Mouse (Mus musculus) adrenal gland, postnatal 4 days (tissue): ENCODE measurements around the gene 4921524J17Rik. TPM values are rescaled to one million over a fixed set of nuclear protein-coding genes. Genes with fewer than 3 reads are reported as not detected.

ENCODE experiments used
- DNase-seq, 2 experiments: peaks; one replicate each; pipeline ENCODE4 v3.0.0; 2021 to 2022; ENCODE audit warnings: low spot score in 2 of 2, mixed read lengths in 2 of 2
- total RNA-seq, 2 experiments: library from RNA; stranded (reverse); gene quantifications; 2 replicates each; pipeline ENCODE4 v1.2.3; 2021

Gene 4921524J17Rik
- total RNA-seq, 2 experiments from 2014 or later = 36.1 to 37.5 TPM

DNA sequence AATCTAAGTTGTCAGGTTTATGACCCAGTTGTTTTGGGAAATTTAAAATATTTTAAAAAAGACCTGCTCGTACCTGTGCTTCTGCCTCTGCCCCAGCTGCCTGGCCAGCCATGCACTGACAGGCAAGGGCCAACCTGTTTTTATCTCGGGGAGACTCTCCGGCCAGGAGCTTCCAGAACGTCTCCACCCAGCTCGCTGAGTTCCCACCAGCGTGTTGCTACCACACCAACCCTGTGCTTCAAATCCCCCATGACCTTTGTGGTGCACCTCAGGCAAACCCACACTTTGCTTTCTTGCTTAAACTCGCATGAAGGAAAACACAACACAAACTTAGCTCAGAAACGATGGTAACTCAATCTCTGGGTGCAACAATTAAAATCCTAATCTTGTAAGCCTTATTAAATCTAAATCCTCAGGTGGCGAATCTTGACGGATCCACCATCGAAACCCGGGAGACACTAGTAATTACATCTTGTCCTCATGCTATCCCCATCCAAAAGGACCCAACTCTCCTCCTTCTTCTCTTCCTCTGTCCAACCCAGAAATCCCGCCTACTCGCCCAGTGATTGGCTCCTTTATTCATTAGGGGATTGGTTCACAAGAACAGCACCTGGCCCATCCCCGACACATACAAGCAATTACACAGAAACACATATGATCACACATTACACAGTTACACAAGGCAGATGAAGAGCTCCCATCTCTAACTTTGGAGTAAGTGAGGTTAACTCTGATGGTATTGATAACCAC lies 13.5 kb upstream of the 4921524J17Rik start:
- DNase-seq = no peak

DNA sequence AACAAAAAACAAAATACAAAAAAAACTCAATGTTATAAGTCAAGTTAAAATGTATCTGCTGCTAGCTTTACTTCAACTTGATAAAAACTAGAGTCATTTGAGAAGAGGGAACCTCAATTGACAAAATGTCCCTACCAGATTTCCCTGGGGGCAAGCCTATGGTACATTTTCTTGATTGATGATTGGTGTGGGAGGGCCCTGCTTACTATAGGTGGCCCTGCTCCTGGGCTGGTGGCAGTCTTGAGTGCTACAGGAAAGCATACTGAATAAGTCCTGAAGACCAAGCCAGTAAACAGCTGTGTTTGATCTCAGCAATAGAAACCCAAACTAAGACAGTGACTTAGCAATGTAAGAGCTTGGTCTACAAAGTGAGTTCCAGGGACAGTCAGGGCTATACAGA lies 11.5 kb upstream of the 4921524J17Rik start:
- no peak for DNase-seq

DNA sequence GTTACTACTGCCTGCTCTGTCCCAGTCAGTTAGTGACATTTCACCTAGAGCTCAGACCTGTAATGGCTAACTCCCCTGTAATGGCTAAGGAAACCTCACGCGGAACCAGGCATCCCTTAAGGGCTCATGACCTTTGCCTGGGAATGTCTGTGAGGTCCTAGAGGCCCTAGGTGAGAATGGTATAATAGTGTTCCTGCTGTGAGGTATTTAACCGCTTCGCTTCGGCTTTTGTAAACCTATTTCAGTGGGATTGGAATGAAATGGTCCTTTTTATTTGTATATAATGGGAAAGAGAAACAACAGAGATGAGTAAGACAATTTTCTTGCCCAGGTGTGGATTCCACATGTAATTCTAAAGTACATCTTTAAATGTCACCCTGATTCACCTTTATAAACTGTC lies 8.9 kb upstream of the 4921524J17Rik start:
- no peak for DNase-seq

DNA sequence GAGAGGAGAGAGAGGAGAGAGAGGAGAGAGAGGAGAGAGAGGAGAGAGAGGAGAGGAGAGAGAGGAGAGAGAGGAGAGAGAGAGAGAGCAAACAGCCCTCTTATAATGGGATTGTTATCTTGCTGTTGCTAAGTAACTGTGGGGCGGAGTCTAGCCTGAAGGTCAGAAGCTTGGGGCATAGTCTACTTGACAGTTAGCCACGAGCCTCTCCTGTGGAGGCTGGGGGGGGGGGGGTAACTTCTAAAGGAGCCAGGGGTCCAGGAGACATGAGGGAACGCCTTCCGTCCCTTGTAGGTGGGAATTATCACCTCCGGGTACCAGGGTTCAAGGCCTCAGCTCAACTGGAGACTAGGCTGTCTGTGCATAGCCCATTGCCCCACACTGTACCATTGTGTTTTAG lies 3.1 kb upstream of the 4921524J17Rik start:
- DNase-seq = no peak

DNA sequence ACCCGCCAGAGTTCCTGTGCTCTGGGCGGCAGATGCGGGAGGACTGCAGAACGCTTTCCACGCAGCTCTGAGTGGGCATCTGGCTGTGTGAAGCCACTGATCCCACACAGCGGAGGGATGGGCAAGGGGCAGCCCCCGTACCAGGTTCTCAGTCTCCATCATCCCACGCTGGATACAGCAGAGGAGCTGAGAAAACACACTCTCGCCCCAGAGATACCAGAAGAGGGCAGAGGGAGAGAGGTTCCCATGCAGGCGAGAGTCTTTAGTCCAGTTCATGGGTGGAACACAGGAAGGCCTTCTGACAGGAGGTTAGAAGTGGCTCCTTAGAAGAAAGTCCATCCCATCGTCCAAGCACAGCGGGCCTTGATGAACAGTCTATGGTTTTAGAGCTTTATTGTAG lies 2.2 kb upstream of the 4921524J17Rik start:
- DNase-seq = no peak

DNA sequence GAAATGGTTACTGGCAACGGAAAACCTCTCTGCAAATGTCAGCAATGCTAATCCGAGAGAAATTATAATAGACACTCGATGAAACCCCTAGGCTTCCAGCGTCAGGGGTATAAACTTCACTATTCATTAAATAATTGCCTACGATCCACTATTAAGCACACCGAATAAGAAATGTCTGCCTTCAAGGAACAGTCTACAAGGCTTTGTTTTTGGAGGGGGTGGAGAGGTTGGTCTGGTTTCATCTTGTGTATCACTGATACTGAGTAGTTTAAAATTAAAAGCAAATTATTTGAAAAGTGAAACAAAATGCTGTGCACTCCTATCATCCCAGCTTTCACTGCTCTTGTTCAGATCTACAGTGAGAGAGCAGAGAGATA lies 372 bp upstream of the 4921524J17Rik start:
- DNase-seq = no peak

DNA sequence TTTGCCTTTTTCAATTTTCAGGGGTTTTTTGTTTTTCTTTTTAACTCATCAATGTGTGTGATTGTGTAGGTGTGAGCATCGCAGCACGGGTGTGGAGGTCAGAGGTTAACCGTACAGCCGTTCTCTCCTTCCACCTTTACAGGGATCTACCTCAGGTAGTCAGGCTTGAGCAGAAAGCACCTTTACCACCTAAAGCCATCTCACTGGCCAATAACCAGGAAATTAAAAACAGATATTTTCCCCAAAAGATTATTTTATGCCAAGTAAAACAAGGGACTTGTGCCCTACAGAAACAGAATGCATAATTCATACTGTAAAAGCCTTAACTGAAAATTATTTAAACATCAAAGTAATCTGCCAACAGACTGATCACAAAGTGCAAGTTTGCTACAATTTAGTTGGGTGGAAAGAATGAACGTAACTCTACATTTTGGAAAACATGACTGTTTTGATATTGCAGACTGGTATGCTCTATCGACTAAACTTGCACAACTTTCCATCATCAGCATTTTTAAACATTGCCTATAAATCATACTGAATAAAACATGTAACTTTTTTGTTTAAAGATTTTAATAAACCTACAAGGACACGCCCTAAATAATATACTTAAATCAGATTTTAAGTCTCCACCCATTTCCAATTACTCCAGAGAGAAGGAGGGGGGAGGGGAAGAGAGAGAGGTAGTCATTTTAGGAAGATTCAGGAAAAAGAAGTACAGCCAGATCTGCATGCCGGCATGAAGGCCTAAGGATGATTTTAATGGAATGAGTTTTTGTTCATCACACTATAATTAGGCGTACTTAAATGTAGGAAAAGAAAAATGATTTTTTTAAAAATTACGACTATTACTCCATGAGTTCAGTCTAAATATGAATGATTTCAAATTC lies 1.1 kb downstream of the 4921524J17Rik start:
- no peak for DNase-seq

DNA sequence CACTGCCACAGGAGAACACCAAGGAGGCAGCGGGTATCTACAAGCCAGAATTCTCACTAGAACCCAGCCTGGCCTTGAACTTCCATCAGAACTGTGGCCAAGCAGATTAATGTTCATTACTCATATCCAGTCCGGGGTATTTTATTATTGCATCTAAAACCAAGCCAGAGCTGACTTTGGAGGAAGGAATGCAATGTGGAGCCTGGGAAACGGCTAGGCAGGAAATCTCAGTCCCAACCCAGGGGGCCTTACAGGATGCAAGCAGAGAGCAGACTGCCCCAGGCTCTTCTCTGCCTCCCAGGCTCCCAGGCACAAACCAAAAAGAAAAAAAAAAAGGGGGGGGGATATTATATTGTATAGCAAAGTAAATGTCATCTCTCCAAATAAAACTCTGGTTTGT lies 1.8 kb downstream of the 4921524J17Rik start:
- DNase-seq = no peak

DNA sequence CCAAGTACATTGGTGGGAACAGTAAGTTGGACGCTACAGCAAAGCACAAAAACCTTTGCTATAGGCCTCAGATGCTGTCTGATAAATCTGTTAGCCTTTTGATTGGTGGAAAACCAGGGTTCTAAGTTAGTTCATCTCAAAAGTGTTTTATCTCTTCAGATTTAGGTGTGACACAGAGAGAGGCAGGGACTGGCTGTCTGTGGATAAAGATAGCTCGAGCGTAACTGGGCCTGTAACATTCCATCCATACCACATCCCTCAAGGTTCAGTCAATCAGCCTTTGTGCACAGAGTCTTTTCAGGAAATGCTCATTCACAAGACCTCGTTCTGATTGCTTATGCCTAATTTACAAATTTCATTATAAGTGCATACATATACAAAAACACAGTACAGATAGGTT lies 3.4 kb downstream of the 4921524J17Rik start:
- no peak for DNase-seq

DNA sequence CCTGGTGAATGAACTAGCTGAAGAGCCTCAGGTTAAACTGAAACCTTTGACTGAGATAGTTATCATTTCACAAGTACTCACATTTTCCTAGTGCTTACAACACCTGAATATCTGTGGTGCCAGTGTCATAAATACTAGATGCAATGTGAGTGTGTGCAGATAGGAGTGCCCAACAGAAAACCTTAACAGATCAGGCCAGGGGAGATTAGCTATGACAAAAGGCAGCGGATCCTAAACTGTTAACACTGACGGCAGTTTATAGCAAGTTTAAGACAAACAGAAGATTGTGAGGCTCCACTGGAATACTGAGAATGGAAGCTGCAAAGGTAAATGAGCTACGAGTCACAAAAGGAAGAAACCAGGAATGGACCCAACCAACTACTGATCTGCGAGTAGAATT lies 5.6 kb downstream of the 4921524J17Rik start:
- DNase-seq = no peak

DNA sequence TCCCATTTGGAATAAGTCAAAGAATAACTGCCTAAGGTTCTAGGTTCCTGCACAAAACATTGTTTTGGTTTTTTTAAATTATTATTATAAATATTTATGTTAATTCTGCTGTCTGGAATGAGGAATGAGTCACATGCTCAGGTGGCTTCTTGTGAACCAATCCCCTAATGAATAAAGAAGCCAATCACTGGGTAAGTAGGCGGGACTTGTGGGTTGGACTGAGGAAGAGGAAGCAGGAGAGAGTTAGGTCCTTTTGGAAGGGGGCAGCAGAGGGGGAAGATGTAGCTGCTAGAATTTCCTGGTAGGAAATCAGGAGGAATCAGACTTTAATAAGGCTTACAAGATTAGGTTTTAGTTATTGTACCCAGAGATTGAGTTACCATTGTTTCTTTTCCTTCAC lies 11.3 kb downstream of the 4921524J17Rik start:
- no peak for DNase-seq

DNA sequence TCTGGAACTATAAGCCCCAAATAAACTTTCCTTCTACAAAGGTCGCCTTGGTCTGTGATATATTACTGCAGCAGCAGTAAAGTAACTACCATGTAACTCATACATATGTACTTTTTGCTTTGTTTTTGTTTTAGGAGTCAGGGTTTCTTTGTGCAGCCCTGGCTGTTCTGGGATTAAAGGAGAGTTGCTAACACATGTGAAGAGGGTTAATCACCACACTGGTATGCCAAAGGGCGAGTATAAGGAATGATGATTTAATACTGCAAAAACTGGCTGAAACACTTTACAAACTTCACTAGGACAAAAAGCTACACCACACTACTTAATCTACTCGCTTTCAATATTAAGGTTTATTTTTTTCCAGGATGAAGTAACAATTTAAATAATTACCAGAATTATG lies 24.1 kb downstream of the 4921524J17Rik start:
- no peak for DNase-seq

DNA sequence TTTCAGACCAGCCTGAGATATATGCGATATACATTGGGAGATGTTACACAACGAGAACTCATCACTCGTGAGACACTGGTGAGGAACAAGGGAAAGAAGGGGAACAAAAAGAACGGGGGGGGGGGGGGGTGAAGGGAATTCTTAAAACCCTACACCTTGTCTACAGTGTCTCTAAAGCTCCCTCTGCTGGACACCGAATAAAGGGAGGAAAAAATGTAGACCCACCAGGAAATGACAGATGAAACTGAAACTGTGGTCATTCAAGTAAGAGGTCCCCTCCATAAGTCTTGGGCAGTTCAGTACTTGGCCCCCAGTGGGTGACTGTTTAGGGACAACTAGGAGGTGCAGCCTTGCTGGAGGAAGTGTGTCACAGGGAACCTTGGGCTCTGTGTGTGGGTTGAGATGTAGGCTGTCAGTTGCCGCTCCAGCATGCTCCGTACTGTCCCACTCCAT lies 24.6 kb downstream of the 4921524J17Rik start:
- no peak for DNase-seq

DNA sequence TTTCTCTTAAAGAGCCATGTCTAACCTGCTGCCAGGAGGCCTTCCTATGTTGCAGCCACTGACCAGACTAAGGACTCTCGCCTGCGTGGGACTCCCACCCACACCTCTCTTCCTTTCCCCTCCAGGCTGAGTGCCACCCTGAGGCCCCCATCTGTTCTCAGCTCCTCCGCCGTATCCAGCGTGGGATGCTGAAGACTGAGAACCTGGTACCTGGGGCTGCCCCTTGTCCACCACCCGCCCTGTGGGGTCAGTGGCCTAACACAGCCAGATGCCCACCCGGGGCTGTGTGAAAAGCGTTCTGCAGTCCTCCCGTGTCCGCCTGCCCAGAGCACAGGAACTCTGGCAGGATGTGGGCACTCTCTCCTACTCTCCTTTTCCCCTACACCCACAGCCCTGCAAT lies 26.7 kb downstream of the 4921524J17Rik start:
- no peak for DNase-seq

DNA sequence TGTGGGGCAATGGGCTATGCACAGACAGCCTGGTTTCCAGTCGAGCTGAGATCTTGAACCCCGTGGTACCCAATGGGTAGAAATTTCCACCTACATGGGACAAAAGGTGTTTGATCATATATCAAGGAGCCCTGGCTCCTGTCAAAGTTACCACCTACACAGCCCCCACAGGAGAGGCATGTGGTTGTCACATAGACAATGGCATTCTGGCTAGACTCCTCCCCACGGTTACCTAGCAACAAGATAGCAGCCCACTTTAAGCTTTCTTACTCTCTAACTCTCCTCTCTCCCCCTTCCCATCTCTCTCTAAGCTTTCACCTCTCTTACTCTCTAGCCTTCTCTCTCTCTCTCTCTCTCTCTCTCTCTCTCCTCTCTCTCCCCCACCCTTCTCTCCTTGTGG lies 27.2 kb downstream of the 4921524J17Rik start:
- no peak for DNase-seq

DNA sequence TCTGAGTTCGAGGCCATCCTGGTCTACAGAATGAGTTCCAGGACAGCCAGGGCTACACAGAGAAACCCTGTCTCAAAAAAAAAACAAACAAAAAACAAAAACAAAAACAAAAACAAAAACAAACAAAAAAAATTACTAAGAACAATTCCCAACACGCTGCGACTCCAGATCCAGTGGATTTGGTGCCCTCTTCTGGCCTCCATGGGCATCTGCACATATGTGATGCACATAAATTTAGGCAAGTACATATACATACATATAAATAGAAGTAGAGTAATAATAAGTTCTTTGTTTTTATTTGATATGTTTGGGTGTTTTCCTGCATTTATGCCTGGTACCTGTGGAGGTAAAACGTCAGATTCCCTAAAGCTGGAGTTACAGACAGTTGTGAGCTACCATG lies 34.1 kb downstream of the 4921524J17Rik start:
- DNase-seq = no peak

DNA sequence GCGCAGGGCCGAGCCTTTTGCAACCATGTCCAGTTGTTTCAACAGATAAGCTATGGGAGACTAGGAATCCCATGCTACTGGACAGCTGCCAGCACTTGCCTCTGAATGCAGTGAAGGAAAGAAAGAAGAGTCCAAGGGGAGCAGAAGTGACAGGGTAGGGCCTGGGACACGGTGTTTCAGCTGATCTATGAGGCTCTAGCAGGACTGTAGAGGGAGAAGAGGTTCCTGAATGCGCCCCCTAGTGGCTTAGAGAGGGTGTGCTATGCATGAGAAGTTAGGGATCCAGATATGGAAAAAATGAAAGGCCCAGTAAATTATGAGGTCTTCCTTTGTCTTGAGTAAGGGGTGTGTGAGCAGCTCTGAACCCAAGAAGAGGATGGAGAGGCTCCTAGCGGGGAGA lies 35.1 kb downstream of the 4921524J17Rik start:
- DNase-seq = peak; percentile 12 to 41

DNA sequence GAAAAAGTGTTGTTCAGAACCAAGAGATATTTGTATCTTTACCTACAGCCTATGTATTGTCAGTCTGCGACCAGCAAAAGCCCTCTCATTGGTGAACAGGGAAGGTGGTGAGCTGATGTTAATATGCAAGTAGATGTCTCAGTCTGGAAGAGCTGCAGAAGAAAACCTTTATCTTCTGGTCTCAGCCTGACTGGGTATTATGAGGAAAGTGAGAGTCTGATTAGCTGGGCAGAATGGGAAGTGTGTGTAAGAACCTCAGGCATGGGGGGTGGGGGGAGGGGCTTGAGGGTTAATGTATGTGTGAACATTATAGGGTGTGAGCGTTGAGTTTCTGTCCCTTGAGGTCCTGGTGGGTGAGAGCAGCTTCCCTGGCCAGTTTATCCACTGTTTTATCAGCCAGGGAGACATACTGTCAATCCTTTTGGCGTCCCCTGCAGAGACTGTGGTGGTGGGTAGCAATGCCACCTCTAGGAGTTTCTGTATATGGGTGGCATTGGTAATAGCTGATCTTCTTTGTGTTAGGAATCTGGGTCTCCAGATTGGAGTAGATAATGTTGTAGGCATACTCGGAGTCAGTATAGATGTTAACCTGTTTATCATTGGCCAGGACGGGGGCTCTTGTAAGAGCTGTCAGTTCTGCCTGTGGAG lies 36.1 kb downstream of the 4921524J17Rik start:
- no peak for DNase-seq

DNA sequence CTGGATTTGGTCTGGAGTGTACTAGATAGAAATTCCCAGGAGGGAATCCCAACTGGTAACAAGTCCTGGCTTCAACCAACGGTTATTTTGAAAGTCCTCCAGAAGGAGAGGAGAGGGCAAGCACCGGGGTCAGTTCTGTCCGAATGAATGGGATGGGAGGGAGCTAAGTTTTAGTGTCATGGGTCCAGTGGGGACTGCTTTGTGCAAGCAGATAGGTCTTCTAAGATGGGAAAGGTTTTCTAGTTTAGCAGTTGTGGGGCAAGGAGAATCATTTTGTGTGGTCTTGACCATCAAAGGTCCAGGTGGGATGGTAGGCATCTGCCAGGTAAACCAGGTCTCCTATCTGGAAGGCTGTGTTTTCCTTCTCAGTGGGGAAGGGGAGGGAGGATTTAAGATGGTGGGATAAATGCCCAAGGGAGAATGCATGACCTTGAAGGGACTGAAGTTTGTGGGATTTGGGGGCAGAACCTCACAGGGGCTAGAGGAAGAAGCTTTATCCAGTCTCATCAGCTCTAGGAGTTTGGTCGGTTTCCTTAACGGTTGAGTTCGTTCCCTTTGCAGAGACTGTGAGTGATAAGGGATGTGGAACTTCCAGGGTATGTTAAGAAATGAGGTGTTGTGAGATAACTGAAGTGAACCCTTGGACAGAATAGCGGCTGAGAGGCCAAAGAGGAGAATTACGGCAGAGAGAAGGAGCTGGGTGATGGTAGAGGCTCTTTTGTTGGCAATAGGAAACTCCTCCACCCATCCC lies 36.8 kb downstream of the 4921524J17Rik start:
- DNase-seq = no peak

DNA sequence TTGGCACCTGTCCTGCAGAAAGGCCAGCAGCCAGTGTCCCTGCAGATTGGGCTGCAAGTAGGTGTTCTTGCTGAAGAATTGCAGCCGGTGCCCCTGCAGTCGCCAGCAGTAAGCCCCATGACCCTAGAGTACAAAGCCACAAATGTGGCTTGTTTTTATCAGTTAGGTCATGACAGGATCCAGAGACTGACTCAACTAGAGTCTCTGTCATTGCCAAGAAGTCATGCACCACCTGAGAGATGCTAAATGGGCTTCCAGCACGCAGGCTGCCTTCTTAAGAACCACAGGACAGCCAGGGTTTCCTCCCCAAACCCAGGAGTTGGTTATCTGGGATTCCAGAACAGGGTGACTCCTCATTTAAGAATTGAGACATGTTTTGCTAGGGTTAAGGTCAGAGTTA lies 37.6 kb downstream of the 4921524J17Rik start:
- DNase-seq = no peak

DNA sequence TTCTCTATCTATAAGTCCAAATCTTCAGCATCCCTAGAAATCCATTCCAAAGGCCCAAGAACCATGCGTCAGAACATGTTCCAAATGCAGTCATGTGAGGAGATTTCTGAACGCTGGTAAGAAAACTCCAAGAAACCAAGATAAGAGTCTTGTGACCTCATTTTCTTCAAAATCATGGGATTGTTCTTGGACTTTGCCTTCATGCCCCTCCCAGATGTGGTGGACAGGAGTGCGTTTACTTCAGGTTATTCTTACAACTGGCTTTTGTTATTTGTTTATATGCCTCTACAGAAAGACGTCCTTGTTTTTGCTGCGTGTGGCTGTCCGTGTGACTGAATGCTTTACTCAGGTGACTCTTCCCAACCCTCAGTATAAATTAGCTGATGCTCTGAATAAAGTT lies 39.4 kb downstream of the 4921524J17Rik start:
- no peak for DNase-seq
